Mouse (Mus musculus) forebrain, embryonic 13.5 days (tissue): ENCODE results near the gene Kyat3. TPM values are rescaled to one million over a fixed set of nuclear protein-coding genes. Genes with fewer than 3 reads are reported as not detected.

ENCODE experiments used
- ATAC-seq: fragments of 200-750 bp; cut with Nextera tagmentation; 2 replicates; pipeline ENCODE4 v1.8.0; 2017
- H3K27ac ChIP-seq: fragments of 300-500 bp; sonication (generic); 2 replicates; pipeline ENCODE4 v1.5.1; 2015; ENCODE audit warnings: inconsistent platforms, mild to moderate bottlenecking, moderate library complexity
- H3K27me3 ChIP-seq: fragments of 300-500 bp; sonication (generic); 2 replicates; pipeline ENCODE4 v1.6.1; 2015; ENCODE audit warnings: mild to moderate bottlenecking, inconsistent platforms
- H3K36me3 ChIP-seq: fragments of 300-500 bp; sonication (generic); 2 replicates; pipeline ENCODE4 v1.6.1; 2015; ENCODE audit warnings: mild to moderate bottlenecking, inconsistent platforms; ENCODE audit not compliant: poor library complexity, severe bottlenecking
- H3K4me1 ChIP-seq: fragments of 300-500 bp; sonication (generic); 2 replicates; pipeline ENCODE4 v1.6.1; 2015; ENCODE audit warnings: inconsistent platforms
- H3K4me2 ChIP-seq: fragments of 300-500 bp; sonication (generic); 2 replicates; pipeline ENCODE4 v1.6.1; 2015; ENCODE audit warnings: inconsistent platforms, mild to moderate bottlenecking, moderate library complexity
- H3K4me3 ChIP-seq: fragments of 300-500 bp; sonication (generic); 2 replicates; pipeline ENCODE4 v1.5.1; 2015; ENCODE audit warnings: mild to moderate bottlenecking, inconsistent platforms
- H3K9ac ChIP-seq: fragments of 300-500 bp; sonication (generic); 2 replicates; pipeline ENCODE4 v1.6.1; 2015; ENCODE audit warnings: mild to moderate bottlenecking, inconsistent platforms
- H3K9me3 ChIP-seq: fragments of 300-500 bp; sonication (generic); replicated peaks from 2 replicates; pipeline ENCODE4 v1.6.1; 2016; ENCODE audit warnings: inconsistent platforms
- WGBS: fragments of 180-500 bp; shearing (Covaris S2); methylation state at CpG from one replicate; pipeline ENCODE4 v1.1.7; 2015; 5-methylcytosine and 5-hydroxymethylcytosine counted together
- polyA plus RNA-seq: library from polyadenylated mRNA; unstranded; fragments of >200 nt; fragmentation: Nextera tagmentation; extraction: Ambion mirVana; gene quantifications from 2 replicates; pipeline ENCODE4 v1.2.1, GENCODE M21; 2015

Kyat3 gene
- polyA plus RNA-seq, 1 experiment from 2014 or later = 6.9 TPM

GRCm38 (mm10) chr3:142758593-142758992 lies 57.7 kb downstream of the Kyat3 start:
- no peak overlapping the region for H3K27ac ChIP-seq
- no peak overlapping the region for H3K9ac ChIP-seq
- H3K9me3 ChIP-seq = no peaks in the 10 kb centered on the region
- WGBS = 82% methylated on average over 7 of the region's 7 CpGs
- no peak overlapping the region for H3K4me3 ChIP-seq
- H3K27me3 ChIP-seq = no peaks in the 10 kb centered on the region
- no peak for ATAC-seq
- H3K36me3 ChIP-seq = no peaks in the 10 kb centered on the region
- H3K4me1 ChIP-seq = no peaks in the 10 kb centered on the region
- no peak overlapping the region for H3K4me2 ChIP-seq

- WGBS = 69% methylated on average over 6 of the region's 6 CpGs
- ATAC-seq = no peak
These were observed 59.5 kb downstream of the Kyat3 start for GRCm38 (mm10) chr3:142760356-142760755.

DNA sequence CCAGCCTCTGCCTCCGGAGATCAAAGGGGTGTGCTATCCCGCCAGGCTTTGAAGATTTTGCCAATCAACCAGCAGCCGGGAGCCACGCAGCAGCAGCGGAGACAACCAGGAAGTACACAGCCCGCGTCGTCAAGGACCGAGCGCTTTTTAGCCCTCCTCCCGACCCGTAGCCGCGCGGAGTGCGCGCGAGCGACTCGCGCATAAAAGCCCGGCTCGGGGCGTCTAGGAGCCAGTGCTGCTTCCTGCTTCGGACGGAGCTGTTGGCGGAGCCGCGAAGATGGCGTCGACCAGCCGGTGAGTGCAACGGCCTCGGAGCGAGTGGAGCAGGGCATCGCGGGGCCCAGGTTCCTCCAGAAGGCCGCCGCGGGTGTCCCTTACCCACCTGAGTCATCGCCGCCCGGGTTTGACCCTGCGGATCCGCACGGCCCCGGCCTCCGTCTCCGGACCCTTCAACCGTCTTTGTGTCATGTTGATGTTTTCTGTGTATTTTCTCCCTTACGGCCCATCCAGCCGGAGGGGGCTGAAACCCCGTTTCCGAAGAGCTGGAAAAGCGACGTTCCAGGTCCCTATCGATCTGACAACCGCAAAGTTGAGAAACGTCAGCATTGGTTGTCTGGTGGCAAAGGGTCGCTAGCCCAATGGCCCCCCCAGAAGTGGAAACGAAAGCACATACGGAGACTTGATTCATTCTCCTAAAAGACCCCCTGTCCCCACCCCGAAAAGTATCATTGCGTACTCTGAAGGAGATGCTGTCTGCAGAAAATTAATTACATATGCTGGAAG lies 64.3 kb downstream of the Kyat3 start, which contains the start of gene Gtf2b:
Gene Gtf2b, plus strand, starts transcription at position 51 of the 783 bp plus-strand sequence.
- H3K9ac ChIP-seq = peak within 1 kb of the TSS; percentile 91
- ATAC-seq = peak; percentile 100
- peaks cover 16% of the 10 kb centered on the region for H3K4me1 ChIP-seq
- H3K27me3 ChIP-seq = no peaks in the 10 kb centered on the region
- no peaks in the 10 kb centered on the region for H3K9me3 ChIP-seq
- under 1% methylated on average over 64 of the region's 64 CpGs for WGBS
- H3K4me2 ChIP-seq = peak within 1 kb of the TSS; percentile 65
- H3K36me3 ChIP-seq = peaks cover 2% of the 10 kb centered on the region; the same call in 1 of the 2 replicates
- peak within 1 kb of the TSS; percentile 82 for H3K27ac ChIP-seq
- peak within 1 kb of the TSS; percentile 81 for H3K4me3 ChIP-seq

More at GRCm38 (mm10) chr3:142760356-142760755, 59.5 kb downstream of the Kyat3 start:
- Histone ChIP-seq H3K9me3 (no peaks in the 10 kb centered on the region), H3K4me1 (no peaks in the 10 kb centered on the region), H3K4me3 (no peak overlapping the region), H3K36me3 (no peaks in the 10 kb centered on the region), H3K27me3 (no peaks in the 10 kb centered on the region), H3K27ac (no peak overlapping the region), H3K9ac (no peak overlapping the region), H3K4me2 (no peak overlapping the region)

- Histone ChIP-seq H3K27me3 (no peaks in the 10 kb centered on the region), H3K4me3 (peak overlapping the region; percentile 81), H3K9ac (peak overlapping the region; percentile 91), H3K4me1 (peaks cover 16% of the 10 kb centered on the region), H3K4me2 (peak overlapping the region; percentile 65), H3K36me3 (peaks cover 2% of the 10 kb centered on the region; the same call in 1 of the 2 replicates), H3K27ac (no peak overlapping the region), H3K9me3 (no peaks in the 10 kb centered on the region)
- ATAC-seq = no peak
- WGBS = 23% methylated on average over 10 of the region's 10 CpGs
These were observed 64.9 kb downstream of the Kyat3 start for GRCm38 (mm10) chr3:142765778-142766165.

DNA sequence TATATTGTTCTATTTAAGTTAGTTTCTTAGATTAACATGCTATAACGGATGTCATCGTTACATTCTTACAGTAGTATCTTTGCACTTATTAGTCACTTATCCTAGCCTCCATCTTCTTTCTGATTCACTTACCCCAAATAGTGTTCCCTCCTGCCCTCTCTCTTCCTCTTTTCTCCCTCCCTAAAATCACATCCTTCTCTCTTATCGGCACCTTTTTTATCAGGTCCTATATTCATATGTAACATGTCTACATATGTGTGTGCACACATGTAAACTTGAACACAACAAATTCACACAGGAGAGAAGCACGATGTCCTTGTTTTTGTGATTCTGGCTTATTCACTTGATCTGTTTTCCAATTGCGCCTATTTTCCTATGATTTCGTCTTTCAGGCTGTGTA lies 67.6 kb downstream of the Kyat3 start:
- peaks cover 22% of the 10 kb centered on the region for H3K36me3 ChIP-seq
- no peak overlapping the region for H3K27ac ChIP-seq
- no peak overlapping the region for H3K4me2 ChIP-seq
- peaks cover 16% of the 10 kb centered on the region for H3K4me1 ChIP-seq
- ATAC-seq = no peak
- no peak overlapping the region for H3K9ac ChIP-seq
- H3K4me3 ChIP-seq = no peak overlapping the region
- no peaks in the 10 kb centered on the region for H3K9me3 ChIP-seq
- no peaks in the 10 kb centered on the region for H3K27me3 ChIP-seq
- WGBS = 95% methylated on average over 6 of the region's 6 CpGs

DNA sequence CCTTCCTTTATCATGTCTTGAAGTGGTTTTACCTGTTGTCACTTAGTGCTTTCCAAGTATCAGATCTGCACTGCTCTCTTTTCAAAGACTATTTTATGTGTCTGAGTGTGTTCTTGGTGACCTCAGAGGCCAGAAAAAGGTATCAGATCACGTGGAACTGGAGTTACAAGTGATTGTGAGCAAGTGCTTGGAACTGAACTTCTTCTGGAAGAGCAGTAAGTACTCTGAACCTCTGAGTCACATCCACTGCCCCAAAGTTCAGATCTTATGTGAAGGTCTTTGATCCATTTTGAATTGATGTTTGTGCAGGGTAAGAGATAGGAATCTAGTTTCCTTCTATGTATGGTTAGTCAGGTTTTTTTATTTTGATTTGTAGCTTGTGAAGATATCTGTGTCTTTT lies 69.7 kb downstream of the Kyat3 start:
- Histone ChIP-seq H3K9ac (no peak overlapping the region), H3K9me3 (no peaks in the 10 kb centered on the region), H3K36me3 (peaks cover 31% of the 10 kb centered on the region), H3K4me1 (peaks cover 16% of the 10 kb centered on the region), H3K27me3 (no peaks in the 10 kb centered on the region), H3K4me2 (no peak overlapping the region), H3K4me3 (no peak overlapping the region), H3K27ac (no peak overlapping the region)
- WGBS = 72% methylated on average over 1 of the region's 1 CpGs
- no peak for ATAC-seq

DNA sequence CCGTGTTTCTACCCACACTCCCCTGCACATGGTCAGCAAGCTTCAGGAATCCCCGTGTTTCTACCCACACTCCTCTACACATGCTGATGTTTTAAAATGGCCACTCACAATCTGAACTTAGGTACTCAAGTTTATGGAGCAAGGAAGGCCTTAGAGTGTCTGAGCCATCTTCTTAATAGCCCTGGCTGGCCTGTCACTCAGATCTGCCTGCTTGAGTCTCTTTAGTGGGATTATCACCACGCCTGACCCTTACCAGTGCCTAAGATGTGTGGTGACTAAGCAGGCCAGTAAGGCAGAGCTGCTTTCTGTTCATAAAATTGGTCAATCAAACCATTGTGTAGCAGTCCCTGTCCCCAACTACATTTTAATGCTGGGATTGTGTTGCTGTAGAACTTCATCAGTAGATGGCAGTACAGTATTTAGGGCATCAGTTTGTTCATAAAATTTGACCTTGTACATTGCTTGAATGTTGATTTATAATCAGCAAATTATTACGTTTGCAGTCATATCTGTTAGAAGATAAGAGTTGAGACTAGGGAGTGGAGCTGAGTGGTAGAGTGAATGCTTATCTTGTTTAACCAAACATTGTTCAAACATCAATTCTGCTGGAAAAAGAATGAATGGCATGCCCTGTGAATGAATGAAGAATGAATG lies 72.8 kb downstream of the Kyat3 start:
- H3K27ac ChIP-seq = no peak overlapping the region
- no peak overlapping the region for H3K9ac ChIP-seq
- H3K9me3 ChIP-seq = no peaks in the 10 kb centered on the region
- no peak overlapping the region for H3K4me2 ChIP-seq
- H3K36me3 ChIP-seq = peaks cover 50% of the 10 kb centered on the region
- H3K4me3 ChIP-seq = no peak overlapping the region
- H3K4me1 ChIP-seq = no peaks in the 10 kb centered on the region
- H3K27me3 ChIP-seq = no peaks in the 10 kb centered on the region
- ATAC-seq = no peak
- WGBS = 86% methylated on average over 4 of the region's 4 CpGs

- H3K4me2 ChIP-seq = no peak overlapping the region
- H3K36me3 ChIP-seq = peaks cover 75% of the 10 kb centered on the region
- H3K4me3 ChIP-seq = no peak overlapping the region
- WGBS = 78% methylated on average over 3 of the region's 3 CpGs
- no peaks in the 10 kb centered on the region for H3K9me3 ChIP-seq
- no peak for ATAC-seq
- no peaks in the 10 kb centered on the region for H3K4me1 ChIP-seq
- no peaks in the 10 kb centered on the region for H3K27me3 ChIP-seq
- H3K9ac ChIP-seq = no peak overlapping the region
- no peak overlapping the region for H3K27ac ChIP-seq
These were observed 76.4 kb downstream of the Kyat3 start for GRCm38 (mm10) chr3:142777227-142777626.

DNA sequence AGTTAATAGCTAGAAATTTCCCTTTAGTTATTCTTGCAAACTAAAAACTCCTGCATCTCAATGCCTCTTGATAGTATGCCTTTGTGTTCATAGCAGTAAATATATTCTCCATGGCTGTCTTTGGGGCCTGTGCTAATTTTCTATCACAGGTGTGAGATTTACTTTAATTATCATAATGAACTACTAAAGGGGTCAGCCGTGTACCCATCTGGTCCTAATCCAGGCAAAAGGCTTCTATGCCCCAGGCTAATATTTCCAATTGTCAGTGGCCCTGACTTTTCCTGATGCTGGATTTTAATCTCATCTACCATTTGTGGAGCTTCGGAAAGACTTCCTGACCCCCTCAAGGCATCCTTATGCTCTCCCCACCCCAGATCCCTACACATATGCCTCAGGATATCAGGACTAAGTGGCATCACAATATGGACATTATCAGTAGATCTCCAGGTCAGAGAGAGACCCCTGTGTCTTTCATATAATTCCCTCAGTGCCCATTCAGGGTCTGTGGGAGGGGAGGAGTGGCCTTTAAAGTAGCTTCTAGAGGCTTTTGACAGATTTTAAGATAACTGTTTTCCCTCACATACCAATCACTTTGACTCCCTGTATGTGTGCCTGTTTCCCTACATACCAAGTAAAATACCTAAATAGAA lies 85.7 kb downstream of the Kyat3 start:
- H3K4me3 ChIP-seq = no peak overlapping the region
- WGBS = 69% methylated on average over 2 of the region's 2 CpGs
- H3K9ac ChIP-seq = no peak overlapping the region
- no peak overlapping the region for H3K4me2 ChIP-seq
- H3K36me3 ChIP-seq = peaks cover 70% of the 10 kb centered on the region
- H3K4me1 ChIP-seq = no peaks in the 10 kb centered on the region
- H3K27ac ChIP-seq = no peak overlapping the region
- no peaks in the 10 kb centered on the region for H3K27me3 ChIP-seq
- H3K9me3 ChIP-seq = no peaks in the 10 kb centered on the region
- ATAC-seq = no peak

DNA sequence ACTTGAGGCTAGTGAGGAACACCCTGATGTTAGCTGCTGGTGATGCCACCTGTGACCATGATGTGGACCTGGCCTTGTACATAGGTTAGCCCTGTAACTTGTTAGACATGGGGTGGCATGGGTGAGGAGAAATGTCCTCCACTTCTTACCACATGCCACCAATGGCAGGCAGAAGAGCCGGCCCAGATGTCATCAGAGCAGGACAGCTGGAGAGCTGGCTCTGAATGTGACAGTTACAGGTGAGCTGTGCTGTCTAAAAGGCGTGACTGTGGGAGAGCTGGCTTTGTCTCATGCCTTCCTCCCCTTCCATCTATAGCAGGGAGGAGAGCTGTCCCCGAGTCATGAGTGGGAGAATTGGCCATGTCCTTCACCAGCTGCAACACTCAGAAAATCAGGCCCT lies 94.7 kb downstream of the Kyat3 start:
- peak; percentile 27; the same call in 1 of the 2 replicates for ATAC-seq
- Histone ChIP-seq H3K9me3 (no peaks in the 10 kb centered on the region), H3K27ac (no peak overlapping the region), H3K9ac (no peak overlapping the region), H3K4me1 (no peaks in the 10 kb centered on the region), H3K4me2 (no peak overlapping the region), H3K27me3 (no peaks in the 10 kb centered on the region), H3K36me3 (peaks cover 69% of the 10 kb centered on the region), H3K4me3 (no peak overlapping the region)
- WGBS = 93% methylated on average over 3 of the region's 3 CpGs
